Mouse (Mus musculus): ENCODE measurements around the gene Aldh4a1. TPM values are rescaled to one million over a fixed set of nuclear protein-coding genes. Genes with fewer than 3 reads are reported as not detected.

Aldh4a1 gene
- polyA plus RNA-seq, 1 experiment from 2014 or later, result 37.1 TPM

- H3K27me3 ChIP-seq, result no peaks in the 10 kb centered on the region
- H3K9ac ChIP-seq, result peak overlapping the region; percentile 2; the same call in 1 of the 2 replicates
- peak overlapping the region; percentile 43 for H3K4me2 ChIP-seq (replicated peaks)
- H3K4me1 ChIP-seq, result peaks cover 91% of the 10 kb centered on the region
- ATAC-seq (ENCODE audit: insufficient number of reproducible peaks, low FRiP score, low TSS enrichment, low read depth), result peak; percentile 62
- H3K36me3 ChIP-seq, result no peaks in the 10 kb centered on the region
- peak overlapping the region; percentile 92 for H3K27ac ChIP-seq (replicated peaks)
- H3K9me3 ChIP-seq (replicated peaks), result no peaks in the 10 kb centered on the region
- WGBS, result 2% methylated on average over 15 of the region's 15 CpGs
- peak overlapping the region; percentile 15 for H3K4me3 ChIP-seq (replicated peaks)
These were observed 41.9 kb upstream of the Aldh4a1 start for GRCm38 (mm10) chr4:139580663-139581336.

GRCm38 (mm10) chr4:139581427-139582051 lies 41.1 kb upstream of the Aldh4a1 start:
- 21% methylated on average over 6 of the region's 6 CpGs for WGBS
- peaks cover 84% of the 10 kb centered on the region for H3K4me1 ChIP-seq
- H3K27me3 ChIP-seq, result no peaks in the 10 kb centered on the region
- H3K36me3 ChIP-seq, result no peaks in the 10 kb centered on the region
- H3K4me2 ChIP-seq (replicated peaks), result peak overlapping the region; percentile 43
- 0 out of 2 replicates have a peak, but pooled peaks have one; percentile 5 for ATAC-seq (ENCODE audit: insufficient number of reproducible peaks, low FRiP score, low TSS enrichment, low read depth)
- no peaks in the 10 kb centered on the region for H3K9me3 ChIP-seq (replicated peaks)
- peak overlapping the region; percentile 15 for H3K4me3 ChIP-seq (replicated peaks)
- peak overlapping the region; percentile 92 for H3K27ac ChIP-seq (replicated peaks)
- peak overlapping the region; percentile 2; the same call in 1 of the 2 replicates for H3K9ac ChIP-seq

GRCm38 (mm10) chr4:139582346-139582745 lies 40.3 kb upstream of the Aldh4a1 start:
- 69% methylated on average over 6 of the region's 6 CpGs for WGBS
- Histone ChIP-seq H3K4me3 (replicated peaks) (no peak overlapping the region), H3K9ac (no peak overlapping the region), H3K27ac (replicated peaks) (peak overlapping the region; percentile 35; the same call in 1 of the 2 replicates), H3K36me3 (no peaks in the 10 kb centered on the region), H3K4me1 (peaks cover 78% of the 10 kb centered on the region), H3K9me3 (replicated peaks) (no peaks in the 10 kb centered on the region), H3K27me3 (no peaks in the 10 kb centered on the region), H3K4me2 (replicated peaks) (no peak overlapping the region)
- no peak for ATAC-seq (ENCODE audit: insufficient number of reproducible peaks, low FRiP score, low TSS enrichment, low read depth)

GRCm38 (mm10) chr4:139582903-139583302 lies 39.8 kb upstream of the Aldh4a1 start:
- Histone ChIP-seq H3K4me3 (replicated peaks) (no peak overlapping the region), H3K4me1 (peaks cover 79% of the 10 kb centered on the region)
- WGBS, result 52% methylated on average over 3 of the region's 3 CpGs

GRCm38 (mm10) chr4:139583629-139584245 lies 38.9 kb upstream of the Aldh4a1 start:
- Histone ChIP-seq H3K4me3 (replicated peaks) (no peak overlapping the region), H3K9me3 (replicated peaks) (no peaks in the 10 kb centered on the region), H3K4me1 (peaks cover 72% of the 10 kb centered on the region), H3K4me2 (replicated peaks) (no peak overlapping the region), H3K9ac (no peak overlapping the region), H3K27me3 (no peaks in the 10 kb centered on the region), H3K36me3 (no peaks in the 10 kb centered on the region), H3K27ac (replicated peaks) (no peak overlapping the region)
- ATAC-seq (ENCODE audit: insufficient number of reproducible peaks, low FRiP score, low TSS enrichment, low read depth), result no peak
- WGBS, result 71% methylated on average over 11 of the region's 11 CpGs

More at GRCm38 (mm10) chr4:139582903-139583302, 39.8 kb upstream of the Aldh4a1 start:
- H3K9me3 ChIP-seq (replicated peaks), result no peaks in the 10 kb centered on the region
- H3K9ac ChIP-seq, result no peak overlapping the region
- H3K27ac ChIP-seq (replicated peaks), result peak overlapping the region; percentile 35
- no peak overlapping the region for H3K4me2 ChIP-seq (replicated peaks)
- H3K27me3 ChIP-seq, result no peaks in the 10 kb centered on the region
- no peaks in the 10 kb centered on the region for H3K36me3 ChIP-seq
- ATAC-seq (ENCODE audit: insufficient number of reproducible peaks, low FRiP score, low TSS enrichment, low read depth), result no peak

GRCm38 (mm10) chr4:139584704-139585103 lies 38.0 kb upstream of the Aldh4a1 start:
- H3K4me3 ChIP-seq (replicated peaks), result no peak overlapping the region
- no peaks in the 10 kb centered on the region for H3K27me3 ChIP-seq
- no peaks in the 10 kb centered on the region for H3K36me3 ChIP-seq
- ATAC-seq (ENCODE audit: insufficient number of reproducible peaks, low FRiP score, low TSS enrichment, low read depth), result no peak
- peaks cover 67% of the 10 kb centered on the region for H3K4me1 ChIP-seq
- no peaks in the 10 kb centered on the region for H3K9me3 ChIP-seq (replicated peaks)
- 79% methylated on average over 11 of the region's 11 CpGs for WGBS
- H3K9ac ChIP-seq, result no peak overlapping the region
- H3K27ac ChIP-seq (replicated peaks), result no peak overlapping the region
- no peak overlapping the region for H3K4me2 ChIP-seq (replicated peaks)

- H3K36me3 ChIP-seq, result no peaks in the 10 kb centered on the region
- H3K4me1 ChIP-seq, result peaks cover 67% of the 10 kb centered on the region
- ATAC-seq (ENCODE audit: insufficient number of reproducible peaks, low FRiP score, low TSS enrichment, low read depth), result no peak
- H3K27me3 ChIP-seq, result no peaks in the 10 kb centered on the region
- no peak overlapping the region for H3K4me2 ChIP-seq (replicated peaks)
- no peak overlapping the region for H3K4me3 ChIP-seq (replicated peaks)
- WGBS, result 86% methylated on average over 7 of the region's 7 CpGs
- H3K9ac ChIP-seq, result no peak overlapping the region
- H3K27ac ChIP-seq (replicated peaks), result no peak overlapping the region
- H3K9me3 ChIP-seq (replicated peaks), result no peaks in the 10 kb centered on the region
These were observed 37.0 kb upstream of the Aldh4a1 start for GRCm38 (mm10) chr4:139585713-139586112.

- Histone ChIP-seq H3K27me3 (no peaks in the 10 kb centered on the region), H3K36me3 (no peaks in the 10 kb centered on the region), H3K9ac (no peak overlapping the region), H3K4me2 (replicated peaks) (no peak overlapping the region), H3K9me3 (replicated peaks) (no peaks in the 10 kb centered on the region), H3K27ac (replicated peaks) (no peak overlapping the region), H3K4me1 (peaks cover 50% of the 10 kb centered on the region), H3K4me3 (replicated peaks) (no peak overlapping the region)
- ATAC-seq (ENCODE audit: insufficient number of reproducible peaks, low FRiP score, low TSS enrichment, low read depth), result no peak; the same call in 1 of the 2 replicates
- WGBS, result 78% methylated on average over 4 of the region's 4 CpGs
These were observed 35.3 kb upstream of the Aldh4a1 start for GRCm38 (mm10) chr4:139587370-139587769.

- no peak overlapping the region for H3K9ac ChIP-seq
- H3K9me3 ChIP-seq (replicated peaks), result no peaks in the 10 kb centered on the region
- WGBS, result 65% methylated on average over 4 of the region's 4 CpGs
- H3K27ac ChIP-seq (replicated peaks), result no peak overlapping the region
- H3K27me3 ChIP-seq, result no peaks in the 10 kb centered on the region
- H3K4me2 ChIP-seq (replicated peaks), result no peak overlapping the region
- peaks cover 50% of the 10 kb centered on the region for H3K4me1 ChIP-seq
- no peaks in the 10 kb centered on the region for H3K36me3 ChIP-seq
- peak; percentile 53; the same call in 1 of the 2 replicates for ATAC-seq (ENCODE audit: insufficient number of reproducible peaks, low FRiP score, low TSS enrichment, low read depth)
- no peak overlapping the region for H3K4me3 ChIP-seq (replicated peaks)
These were observed 34.9 kb upstream of the Aldh4a1 start for GRCm38 (mm10) chr4:139587773-139588172.

GRCm38 (mm10) chr4:139589351-139590027 lies 33.2 kb upstream of the Aldh4a1 start:
- Histone ChIP-seq H3K4me1 (peaks cover 45% of the 10 kb centered on the region), H3K27ac (replicated peaks) (no peak overlapping the region; the same call in 1 of the 2 replicates), H3K27me3 (no peaks in the 10 kb centered on the region), H3K4me2 (replicated peaks) (no peak overlapping the region), H3K4me3 (replicated peaks) (no peak overlapping the region), H3K36me3 (no peaks in the 10 kb centered on the region), H3K9me3 (replicated peaks) (no peaks in the 10 kb centered on the region), H3K9ac (no peak overlapping the region)
- WGBS, result 35% methylated on average over 5 of the region's 5 CpGs
- no peak for ATAC-seq (ENCODE audit: insufficient number of reproducible peaks, low FRiP score, low TSS enrichment, low read depth)

GRCm38 (mm10) chr4:139590446-139590845 lies 32.2 kb upstream of the Aldh4a1 start:
- WGBS, result 36% methylated on average over 4 of the region's 4 CpGs
- Histone ChIP-seq H3K36me3 (no peaks in the 10 kb centered on the region), H3K4me1 (peaks cover 49% of the 10 kb centered on the region), H3K4me2 (replicated peaks) (no peak overlapping the region), H3K27ac (replicated peaks) (no peak overlapping the region), H3K9me3 (replicated peaks) (no peaks in the 10 kb centered on the region), H3K9ac (no peak overlapping the region), H3K4me3 (replicated peaks) (no peak overlapping the region), H3K27me3 (no peaks in the 10 kb centered on the region)
- no peak for ATAC-seq (ENCODE audit: insufficient number of reproducible peaks, low FRiP score, low TSS enrichment, low read depth)

Data from embryonic facial prominence, embryonic 15.5 days (tissue).